Mouse (Mus musculus) myocyte (in vitro differentiated cells): ENCODE results near the gene Ccdc169. TPM values are rescaled to one million over a fixed set of nuclear protein-coding genes. Genes with fewer than 3 reads are reported as not detected.

Source experiments
- H3K27me3 ChIP-seq: one replicate; pipeline ENCODE4 v1.6.1; 2011; ENCODE audit not compliant: control insufficient read depth, insufficient read depth, insufficient read length
- H3K36me3 ChIP-seq: one replicate; pipeline ENCODE4 v1.6.1; 2011; ENCODE audit not compliant: control insufficient read depth, insufficient read depth
- H3K4me2 ChIP-seq: one replicate; pipeline ENCODE4 v1.6.1; 2011; ENCODE audit warnings: low read depth, control low read depth
- H3K4me3 ChIP-seq: one replicate; pipeline ENCODE4 v1.5.1; 2011; ENCODE audit warnings: mild to moderate bottlenecking, control low read depth, moderate library complexity
- H3K79me2 ChIP-seq: one replicate; pipeline ENCODE4 v1.6.1; 2011; ENCODE audit not compliant: control insufficient read depth, insufficient read depth
- H3ac ChIP-seq: one replicate; pipeline ENCODE4 v1.6.1; 2011; ENCODE audit not compliant: control insufficient read depth, insufficient read length
- CEBPB ChIP-seq: IDR thresholded peaks from 2 replicates; pipeline ENCODE4 v1.6.1; 2011; ENCODE audit warnings: mild to moderate bottlenecking, moderate library complexity; ENCODE audit not compliant: poor library complexity, insufficient read depth, severe bottlenecking
- E2F4 ChIP-seq: IDR thresholded peaks from one replicate; pipeline ENCODE4 v1.6.1; 2011; ENCODE audit warnings: mild to moderate bottlenecking, control low read depth, moderate library complexity; ENCODE audit not compliant: insufficient read depth
- MAX ChIP-seq: IDR thresholded peaks from one replicate; pipeline ENCODE4 v1.6.1; 2011; ENCODE audit warnings: low read depth, mild to moderate bottlenecking, control low read depth
- MYOD1 ChIP-seq, 3 experiments: IDR thresholded peaks; one replicate each; pipeline ENCODE4 v1.6.1; 2011; ENCODE audit warnings: control low read depth in 2 of 3, low read depth in 2 of 3, mild to moderate bottlenecking in 2 of 3, moderate library complexity in 1 of 3; ENCODE audit not compliant: insufficient read length in 2 of 3, control insufficient read depth in 1 of 3
- MYOG ChIP-seq, 3 experiments: IDR thresholded peaks; one replicate each; pipeline ENCODE4 v1.6.1; 2011; ENCODE audit warnings: control low read depth in 2 of 3, low read depth in 2 of 3, mild to moderate bottlenecking in 2 of 3; ENCODE audit not compliant: insufficient read length in 2 of 3, control insufficient read depth in 1 of 3, insufficient read depth in 1 of 3
- POLR2A ChIP-seq: IDR thresholded peaks from one replicate; pipeline ENCODE4 v1.6.1; 2011; ENCODE audit warnings: low read depth, mild to moderate bottlenecking, control low read depth, moderate library complexity; ENCODE audit not compliant: insufficient read length
- POLR2AphosphoS2 ChIP-seq: IDR thresholded peaks from one replicate; pipeline ENCODE4 v1.6.1; 2011; ENCODE audit warnings: low read depth, control low read depth; ENCODE audit not compliant: insufficient read length
- REST ChIP-seq: IDR thresholded peaks from one replicate; pipeline ENCODE4 v1.6.1; 2011; ENCODE audit warnings: mild to moderate bottlenecking, control low read depth, moderate library complexity; ENCODE audit not compliant: insufficient read depth, insufficient read length
- SRF ChIP-seq: IDR thresholded peaks from one replicate; pipeline ENCODE4 v1.6.1; 2011; ENCODE audit warnings: low read depth; ENCODE audit not compliant: control insufficient read depth, insufficient read length
- TCF12 ChIP-seq: IDR thresholded peaks from one replicate; pipeline ENCODE4 v1.6.1; 2011; ENCODE audit warnings: mild to moderate bottlenecking, control low read depth; ENCODE audit not compliant: poor library complexity, insufficient read depth, severe bottlenecking
- TCF3 ChIP-seq: IDR thresholded peaks from one replicate; pipeline ENCODE4 v1.6.1; 2011; ENCODE audit warnings: low read depth, control low read depth; ENCODE audit not compliant: insufficient read length
- USF1 ChIP-seq: IDR thresholded peaks from one replicate; pipeline ENCODE4 v1.6.1; 2011; ENCODE audit warnings: low read depth, mild to moderate bottlenecking, control low read depth, moderate library complexity
- polyA plus RNA-seq: library from polyadenylated mRNA; unstranded; fragments of >200 nt; fragmentation: generic; extraction: Trizol; gene quantifications from one replicate; pipeline ENCODE4 v1.2.1, GENCODE M21; 2012; ENCODE audit warnings: missing spikeins

Ccdc169 gene
- polyA plus RNA-seq, 1 experiment: 0.12 TPM

GRCm38 (mm10) chr3:55148091-55148490 is 11.0 kb downstream of the Ccdc169 start:
- Histone ChIP-seq H3K36me3 (no peaks in the 10 kb centered on the region), H3K79me2 (no peaks in the 10 kb centered on the region)
- TF ChIP-seq TCF12 (no peak), REST (no peak)

GRCm38 (mm10) chr3:55151656-55152433 is 14.7 kb downstream of the Ccdc169 start:
- Histone ChIP-seq H3K4me2 (no peak overlapping the region), H3K27me3 (no peaks in the 10 kb centered on the region), H3K4me3 (no peak overlapping the region), H3K79me2 (no peaks in the 10 kb centered on the region), H3ac (no peak overlapping the region), H3K36me3 (no peaks in the 10 kb centered on the region)
- no peak for TF ChIP-seq REST
- no peak for TF ChIP-seq E2F4
- no peak for TF ChIP-seq POLR2AphosphoS2
- TF ChIP-seq TCF3: no peak
- TF ChIP-seq TCF12: no peak
- no peak for TF ChIP-seq CEBPB
- no peak for TF ChIP-seq USF1
- no peak for TF ChIP-seq POLR2A
- no peak for TF ChIP-seq MYOG (IDR thresholded peaks at IDR 0.05; ENCODE audit: control insufficient read depth in 1 of 3, insufficient read depth in 1 of 3, insufficient read length in 2 of 3, low read depth in 2 of 3)
- TF ChIP-seq SRF: no peak
- TF ChIP-seq MAX: no peak
- TF ChIP-seq MYOD1 (IDR thresholded peaks at IDR 0.05; ENCODE audit: control insufficient read depth in 1 of 3, insufficient read length in 2 of 3, low read depth in 2 of 3): no peak

More at GRCm38 (mm10) chr3:55148091-55148490, 11.0 kb downstream of the Ccdc169 start:
- H3K27me3 ChIP-seq: no peaks in the 10 kb centered on the region
- H3ac ChIP-seq: no peak overlapping the region
- H3K4me2 ChIP-seq: no peak overlapping the region
- H3K4me3 ChIP-seq: no peak overlapping the region

GRCm38 (mm10) chr3:55152673-55153334 is 15.7 kb downstream of the Ccdc169 start:
- no peak for TF ChIP-seq POLR2AphosphoS2
- TF ChIP-seq USF1: no peak
- TF ChIP-seq MAX: no peak
- TF ChIP-seq MYOD1 (IDR thresholded peaks at IDR 0.05; ENCODE audit: control insufficient read depth in 1 of 3, insufficient read length in 2 of 3, low read depth in 2 of 3): no peak
- TF ChIP-seq TCF3: no peak
- TF ChIP-seq E2F4: no peak
- TF ChIP-seq REST: no peak
- no peak for TF ChIP-seq CEBPB
- no peak for TF ChIP-seq TCF12
- TF ChIP-seq MYOG (IDR thresholded peaks at IDR 0.05; ENCODE audit: control insufficient read depth in 1 of 3, insufficient read depth in 1 of 3, insufficient read length in 2 of 3, low read depth in 2 of 3): no peak
- TF ChIP-seq SRF: no peak
- TF ChIP-seq POLR2A: no peak
- H3K27me3 ChIP-seq: no peaks in the 10 kb centered on the region
- no peak overlapping the region for H3K4me3 ChIP-seq
- no peaks in the 10 kb centered on the region for H3K79me2 ChIP-seq
- H3K36me3 ChIP-seq: no peaks in the 10 kb centered on the region
- H3ac ChIP-seq: no peak overlapping the region
- no peak overlapping the region for H3K4me2 ChIP-seq

- H3K36me3 ChIP-seq: no peaks in the 10 kb centered on the region
- no peaks in the 10 kb centered on the region for H3K79me2 ChIP-seq
- TF ChIP-seq TCF3 (no peak), CEBPB (no peak), E2F4 (no peak), MAX (no peak), TCF12 (no peak), MYOD1 (IDR thresholded peaks at IDR 0.05; ENCODE audit: control insufficient read depth in 1 of 3, insufficient read length in 2 of 3, low read depth in 2 of 3) (no peak), USF1 (no peak), POLR2AphosphoS2 (no peak), REST (no peak), MYOG (IDR thresholded peaks at IDR 0.05; ENCODE audit: control insufficient read depth in 1 of 3, insufficient read depth in 1 of 3, insufficient read length in 2 of 3, low read depth in 2 of 3) (no peak), POLR2A (no peak)
- no peak overlapping the region for H3K4me2 ChIP-seq
- H3ac ChIP-seq: no peak overlapping the region
- H3K4me3 ChIP-seq: no peak overlapping the region
- no peaks in the 10 kb centered on the region for H3K27me3 ChIP-seq
These were observed 17.0 kb downstream of the Ccdc169 start for GRCm38 (mm10) chr3:55154163-55154562.

GRCm38 (mm10) chr3:55157413-55157812 is 20.3 kb downstream of the Ccdc169 start:
- Histone ChIP-seq H3K79me2 (no peaks in the 10 kb centered on the region), H3K4me2 (no peak overlapping the region), H3ac (no peak overlapping the region), H3K27me3 (no peaks in the 10 kb centered on the region), H3K36me3 (no peaks in the 10 kb centered on the region), H3K4me3 (no peak overlapping the region)
- no peak for TF ChIP-seq SRF
